Mouse (Mus musculus) kidney, postnatal 10 days (tissue): Measurements from ENCODE around the gene Kcnf1.

ENCODE experiments used
- DNase-seq: peaks from one replicate; pipeline ENCODE4 v3.0.0; 2021; ENCODE audit warnings: mixed read lengths

Gene Kcnf1

GRCm38 (mm10) chr12:17176757-17177092 lies at the start of gene Kcnf1:
Kcnf1 (minus strand) TSS chr12:17176888.
- DNase-seq, result no peak

GRCm38 (mm10) chr12:17225012-17225411 lies 48.3 kb upstream of the Kcnf1 start:
- no peak for DNase-seq

GRCm38 (mm10) chr12:17223050-17223449 lies 46.4 kb upstream of the Kcnf1 start:
- no peak for DNase-seq

GRCm38 (mm10) chr12:17221891-17222428 lies 45.3 kb upstream of the Kcnf1 start:
- DNase-seq, result no peak

- DNase-seq, result no peak
Measured at GRCm38 (mm10) chr12:17220631-17221030, 43.9 kb upstream of the Kcnf1 start.

GRCm38 (mm10) chr12:17219107-17219506 lies 42.4 kb upstream of the Kcnf1 start:
- no peak for DNase-seq

- DNase-seq, result no peak
Measured at GRCm38 (mm10) chr12:17218390-17218789, 41.7 kb upstream of the Kcnf1 start.

- no peak for DNase-seq
Measured at GRCm38 (mm10) chr12:17215751-17216150, 39.1 kb upstream of the Kcnf1 start.

- DNase-seq, result no peak
Measured at GRCm38 (mm10) chr12:17202492-17203322, 26.0 kb upstream of the Kcnf1 start.

GRCm38 (mm10) chr12:17198621-17199020 lies 21.9 kb upstream of the Kcnf1 start:
- no peak for DNase-seq

GRCm38 (mm10) chr12:17194140-17194539 lies 17.5 kb upstream of the Kcnf1 start:
- DNase-seq, result no peak

- no peak for DNase-seq
Measured at GRCm38 (mm10) chr12:17193311-17193710, 16.6 kb upstream of the Kcnf1 start.

- no peak for DNase-seq
Measured at GRCm38 (mm10) chr12:17192887-17193286, 16.2 kb upstream of the Kcnf1 start.

GRCm38 (mm10) chr12:17184303-17184775 lies 7.7 kb upstream of the Kcnf1 start:
- DNase-seq, result peak; percentile 64

GRCm38 (mm10) chr12:17183788-17184187 lies 7.1 kb upstream of the Kcnf1 start:
- DNase-seq, result no peak

GRCm38 (mm10) chr12:17176041-17176756 lies 489 bp downstream of the Kcnf1 start:
- DNase-seq, result peak; percentile 67

- peak; percentile 23 for DNase-seq
Measured at GRCm38 (mm10) chr12:17175531-17175951, 1.1 kb downstream of the Kcnf1 start.

GRCm38 (mm10) chr12:17175124-17175523 lies 1.6 kb downstream of the Kcnf1 start:
- DNase-seq, result no peak

- no peak for DNase-seq
Measured at GRCm38 (mm10) chr12:17174134-17174893, 2.4 kb downstream of the Kcnf1 start.

- no peak for DNase-seq
Measured at GRCm38 (mm10) chr12:17170406-17170805, 6.3 kb downstream of the Kcnf1 start.

GRCm38 (mm10) chr12:17166116-17166515 lies 10.6 kb downstream of the Kcnf1 start:
- no peak for DNase-seq

- no peak for DNase-seq
Measured at GRCm38 (mm10) chr12:17163996-17164395, 12.7 kb downstream of the Kcnf1 start.

GRCm38 (mm10) chr12:17159549-17159948 lies 17.1 kb downstream of the Kcnf1 start:
- no peak for DNase-seq
